10 mouse cellular contexts compared by ENCODE assay signal in genomic region chr7:19357381-19358375, GRCm38 (mm10). TPM values are rescaled to one million over a fixed set of nuclear protein-coding genes. Genes with fewer than 3 reads are reported as not detected.
DNase-seq lines count a peak whose midpoint lies in the region; ATAC-seq and TF ChIP-seq lines count a peak whose summit lies in the region.
"Had no signal": no experiment of that assay in that cellular context is flagged by ENCODE, and none has a peak within 500 bp of the region (broad histone marks: within the 10 kb centered on the region; RNA-seq: fewer than 3 reads in every experiment).

No protein-coding gene starts in this region.

- H3K4me3 ChIP-seq in heart, embryonic 15.5 days, result peak overlapping the region; percentile 86
- H3K4me3 ChIP-seq in embryonic facial prominence, embryonic 11.5 days (ENCODE audit: low read depth, low read length), result peak overlapping the region; percentile 68
- H3K4me3 ChIP-seq in intestine, embryonic 16.5 days (ENCODE audit: low read length), result peak overlapping the region; percentile 68; the same call in 1 of the 2 replicates
- H3K4me3 ChIP-seq in midbrain, postnatal 0 days (ENCODE audit: low read depth, low read length), result 0 out of 2 replicates have a peak overlapping the region, but pooled peaks have one; percentile 63

- H3K4me1 ChIP-seq in heart, embryonic 15.5 days (replicated peaks), result peaks cover 30% of the 10 kb centered on the region
- peaks cover 2% of the 10 kb centered on the region for H3K4me1 ChIP-seq in embryonic facial prominence, embryonic 11.5 days (ENCODE audit: control insufficient read depth, insufficient read depth, low read length)
- peaks cover 27% of the 10 kb centered on the region for H3K4me1 ChIP-seq in intestine, embryonic 16.5 days (ENCODE audit: control insufficient read depth, insufficient read depth, low read length)
- H3K4me1 ChIP-seq in midbrain, postnatal 0 days (ENCODE audit: insufficient read depth, low read length), result no peaks in the 10 kb centered on the region

- peak overlapping the region; percentile 99; the same call in 1 of the 2 replicates for H3K4me2 ChIP-seq in heart, embryonic 15.5 days
- peak overlapping the region; percentile 95 for H3K4me2 ChIP-seq in embryonic facial prominence, embryonic 11.5 days (ENCODE audit: low read depth, low read length)
- H3K4me2 ChIP-seq in intestine, embryonic 16.5 days (ENCODE audit: low read depth, low read length), result peak overlapping the region; percentile 98
- H3K4me2 ChIP-seq in midbrain, postnatal 0 days (ENCODE audit: low read depth, low read length, poor library complexity, severe bottlenecking), result peak overlapping the region; percentile 96; the same call in 1 of the 2 replicates

- 91% methylated on average over 25 of the region's 25 CpGs for WGBS in heart, embryonic 15.5 days
- WGBS in embryonic facial prominence, embryonic 11.5 days, result 94% methylated on average over 25 of the region's 25 CpGs
- WGBS in intestine, embryonic 16.5 days, result 90% methylated on average over 25 of the region's 25 CpGs
- WGBS in midbrain, postnatal 0 days, result 92% methylated on average over 25 of the region's 25 CpGs

- intact Hi-C loops in heart, postnatal 10 days (cut with DNase I), result no loop called here

- H3K27ac ChIP-seq in heart, embryonic 15.5 days, result no peak overlapping the region
- no peak overlapping the region for H3K27ac ChIP-seq in embryonic facial prominence, embryonic 11.5 days (replicated peaks; ENCODE audit: low read depth, low read length)
- no peak overlapping the region for H3K27ac ChIP-seq in intestine, embryonic 16.5 days (ENCODE audit: low read length)
- no peak overlapping the region for H3K27ac ChIP-seq in midbrain, postnatal 0 days (ENCODE audit: low read depth, low read length)

- DNase-seq in heart, postnatal 10 days, result no peak
- no peak for DNase-seq in embryonic facial prominence, embryonic 11.5 days (ENCODE audit: low spot score)
- DNase-seq in midbrain, postnatal 0 days (ENCODE audit: low spot score), result no peak
- DNase-seq in ovary, postnatal 14 days (ENCODE audit: low spot score), result no peak
- DNase-seq: heart, adult 18-20 months; lung, postnatal 36 days had no signal

- no peaks in the 10 kb centered on the region for H3K9me3 ChIP-seq in heart, embryonic 15.5 days (replicated peaks)
- H3K9me3 ChIP-seq in embryonic facial prominence, embryonic 11.5 days (replicated peaks; ENCODE audit: control insufficient read depth, low read length), result no peaks in the 10 kb centered on the region
- H3K9me3 ChIP-seq in intestine, embryonic 16.5 days (ENCODE audit: control insufficient read depth, low read length), result no peaks in the 10 kb centered on the region
- no peaks in the 10 kb centered on the region for H3K9me3 ChIP-seq in midbrain, postnatal 0 days (ENCODE audit: low read length)

- TF ChIP-seq CTCF in midbrain, postnatal 0 days (IDR thresholded peaks at IDR 0.05), result no peak

- ATAC-seq in heart, embryonic 15.5 days (replicated peaks; ENCODE audit: insufficient number of reproducible peaks, insufficient read depth, low FRiP score, low read depth), result no peak
- no peak for ATAC-seq in embryonic facial prominence, embryonic 11.5 days (replicated peaks; ENCODE audit: insufficient number of reproducible peaks, low FRiP score, low TSS enrichment, low read depth)
- no peak for ATAC-seq in intestine, embryonic 16.5 days
- no peak for ATAC-seq in midbrain, postnatal 0 days (ENCODE audit: low FRiP score)
- no peak for ATAC-seq in frontal cortex, adult (ENCODE audit: low TSS enrichment)
- no peak for ATAC-seq in inflammation-experienced regulatory T-cells, adult 6 months

- H3K27me3 ChIP-seq in heart, embryonic 15.5 days, result no peaks in the 10 kb centered on the region
- H3K27me3 ChIP-seq in embryonic facial prominence, embryonic 11.5 days (ENCODE audit: control insufficient read depth, insufficient read depth, low read length), result no peaks in the 10 kb centered on the region
- H3K27me3 ChIP-seq in intestine, embryonic 16.5 days (replicated peaks; ENCODE audit: control insufficient read depth, insufficient read depth, low read length), result no peaks in the 10 kb centered on the region
- H3K27me3 ChIP-seq in midbrain, postnatal 0 days (ENCODE audit: insufficient read depth, low read length), result no peaks in the 10 kb centered on the region

- H3K9ac ChIP-seq in heart, embryonic 15.5 days, result peak overlapping the region; percentile 63; the same call in 1 of the 2 replicates
- peak overlapping the region; percentile 9; the same call in 1 of the 2 replicates for H3K9ac ChIP-seq in embryonic facial prominence, embryonic 11.5 days (replicated peaks; ENCODE audit: low read length)
- H3K9ac ChIP-seq in intestine, embryonic 16.5 days (ENCODE audit: low read depth, low read length), result peak overlapping the region; percentile 73; the same call in 1 of the 2 replicates
- 0 out of 2 replicates have a peak overlapping the region, but pooled peaks have one; percentile 19 for H3K9ac ChIP-seq in midbrain, postnatal 0 days (replicated peaks; ENCODE audit: low read length, poor library complexity, severe bottlenecking)

- H3K36me3 ChIP-seq in heart, embryonic 15.5 days, result peaks cover 31% of the 10 kb centered on the region
- peaks cover under 1% of the 10 kb centered on the region for H3K36me3 ChIP-seq in embryonic facial prominence, embryonic 11.5 days (replicated peaks; ENCODE audit: control insufficient read depth, insufficient read depth, low read depth, low read length)
- H3K36me3 ChIP-seq in intestine, embryonic 16.5 days (ENCODE audit: control insufficient read depth, insufficient read depth, low read length), result peaks cover 9% of the 10 kb centered on the region; the same call in 1 of the 2 replicates
- H3K36me3 ChIP-seq in midbrain, postnatal 0 days (ENCODE audit: insufficient read depth, low read length), result peaks cover 20% of the 10 kb centered on the region

RNA-seq across cellular contexts. Expression of gene Cd3eap, which starts 1.6 kb away (rescaled TPM):
- 13.6 and 15.5 TPM in 2 replicates for polyA plus RNA-seq in heart, embryonic 15.5 days (2015; fragmentation: Nextera tagmentation; extraction: Ambion mirVana)
- 10 to 100 TPM in 1 of 2 experiments, 1 to 10 TPM in 1; 8.2 to 11.0 TPM for total RNA-seq in heart, postnatal 10 days (2021)
- polyA plus RNA-seq in embryonic facial prominence, embryonic 11.5 days (2014; fragmentation: Nextera tagmentation; extraction: Ambion mirVana), result 20.1 and 21.5 TPM in 2 replicates
- 19.1 and 24.3 TPM in 2 replicates for polyA plus RNA-seq in intestine, embryonic 16.5 days (2015; fragmentation: Nextera tagmentation; extraction: Ambion mirVana)
- total RNA-seq in midbrain, postnatal 0 days (2014; rRNA removed), result 8.7 and 14.0 TPM in 2 replicates
- polyA plus RNA-seq in midbrain, postnatal 0 days (2015; fragmentation: Nextera tagmentation; extraction: Ambion mirVana), result 21.5 and 21.6 TPM in 2 replicates
- polyA plus RNA-seq in inflammation-experienced regulatory T-cells, adult 6 months (2017; shearing (Covaris generic)), result 10 to 100 TPM in 2 of 3 experiments, 1 to 10 TPM in 1; 8.9 to 22.4 (median 17.6) TPM

RNA-seq across cellular contexts. Expression of gene Ppp1r13l, which starts 1.9 kb away (rescaled TPM):
- polyA plus RNA-seq in heart, embryonic 15.5 days (2015; fragmentation: Nextera tagmentation; extraction: Ambion mirVana), result 13.5 and 14.4 TPM in 2 replicates
- 10 to 100 TPM; 23.1 to 40.1 TPM for total RNA-seq in heart, postnatal 10 days (2021)
- 4.7 and 5.2 TPM in 2 replicates for polyA plus RNA-seq in embryonic facial prominence, embryonic 11.5 days (2014; fragmentation: Nextera tagmentation; extraction: Ambion mirVana)
- 3.1 and 4.2 TPM in 2 replicates for polyA plus RNA-seq in intestine, embryonic 16.5 days (2015; fragmentation: Nextera tagmentation; extraction: Ambion mirVana)
- 0.52 and 1.0 TPM in 2 replicates for total RNA-seq in midbrain, postnatal 0 days (2014; rRNA removed)
- 1.5 and 2.0 TPM in 2 replicates for polyA plus RNA-seq in midbrain, postnatal 0 days (2015; fragmentation: Nextera tagmentation; extraction: Ambion mirVana)
- not detected for polyA plus RNA-seq in inflammation-experienced regulatory T-cells, adult 6 months (2017; shearing (Covaris generic))

RNA-seq across cellular contexts. Expression of gene Ercc1, which starts 13.1 kb away (rescaled TPM):
- 59.8 and 60.3 TPM in 2 replicates for polyA plus RNA-seq in heart, embryonic 15.5 days (2015; fragmentation: Nextera tagmentation; extraction: Ambion mirVana)
- total RNA-seq in heart, postnatal 10 days (2021), result 10 to 100 TPM; 40.1 to 43.2 TPM
- polyA plus RNA-seq in embryonic facial prominence, embryonic 11.5 days (2014; fragmentation: Nextera tagmentation; extraction: Ambion mirVana), result 87.1 and 94.5 TPM in 2 replicates
- 45.8 and 51.3 TPM in 2 replicates for polyA plus RNA-seq in intestine, embryonic 16.5 days (2015; fragmentation: Nextera tagmentation; extraction: Ambion mirVana)
- total RNA-seq in midbrain, postnatal 0 days (2014; rRNA removed), result 50.3 and 71.4 TPM in 2 replicates
- polyA plus RNA-seq in midbrain, postnatal 0 days (2015; fragmentation: Nextera tagmentation; extraction: Ambion mirVana), result 67.7 and 71.0 TPM in 2 replicates
- polyA plus RNA-seq in inflammation-experienced regulatory T-cells, adult 6 months (2017; shearing (Covaris generic)), result 10 to 100 TPM; 51.1 to 68.7 (median 55.2) TPM

RNA-seq across cellular contexts. Expression of gene Ercc2, which starts 24.1 kb away (rescaled TPM):
- 8.9 and 11.3 TPM in 2 replicates for polyA plus RNA-seq in heart, embryonic 15.5 days (2015; fragmentation: Nextera tagmentation; extraction: Ambion mirVana)
- total RNA-seq in heart, postnatal 10 days (2021), result 10 to 100 TPM; 10.3 to 12.3 TPM
- polyA plus RNA-seq in embryonic facial prominence, embryonic 11.5 days (2014; fragmentation: Nextera tagmentation; extraction: Ambion mirVana), result 7.1 and 8.2 TPM in 2 replicates
- polyA plus RNA-seq in intestine, embryonic 16.5 days (2015; fragmentation: Nextera tagmentation; extraction: Ambion mirVana), result 15.5 and 17.6 TPM in 2 replicates
- 63.0 and 68.3 TPM in 2 replicates for total RNA-seq in midbrain, postnatal 0 days (2014; rRNA removed)
- polyA plus RNA-seq in midbrain, postnatal 0 days (2015; fragmentation: Nextera tagmentation; extraction: Ambion mirVana), result 22.9 and 26.6 TPM in 2 replicates
- polyA plus RNA-seq in inflammation-experienced regulatory T-cells, adult 6 months (2017; shearing (Covaris generic)), result 10 to 100 TPM in 2 of 3 experiments, 1 to 10 TPM in 1; 7.8 to 10.9 (median 10.8) TPM

RNA-seq across cellular contexts. Expression of gene Klc3, which starts 46.2 kb away (rescaled TPM):
- polyA plus RNA-seq in heart, embryonic 15.5 days (2015; fragmentation: Nextera tagmentation; extraction: Ambion mirVana), result 3.0 and 4.3 TPM in 2 replicates
- under 1 TPM; 0.26 to 0.55 TPM for total RNA-seq in heart, postnatal 10 days (2021)
- polyA plus RNA-seq in embryonic facial prominence, embryonic 11.5 days (2014; fragmentation: Nextera tagmentation; extraction: Ambion mirVana), result 3.9 and 5.6 TPM in 2 replicates
- polyA plus RNA-seq in intestine, embryonic 16.5 days (2015; fragmentation: Nextera tagmentation; extraction: Ambion mirVana), result 2.7 and 2.9 TPM in 2 replicates
- 1.2 and 1.9 TPM in 2 replicates for total RNA-seq in midbrain, postnatal 0 days (2014; rRNA removed)
- polyA plus RNA-seq in midbrain, postnatal 0 days (2015; fragmentation: Nextera tagmentation; extraction: Ambion mirVana), result 1.2 and 1.4 TPM in 2 replicates
- 1 to 10 TPM; 1.5 to 4.8 (median 2.7) TPM for polyA plus RNA-seq in inflammation-experienced regulatory T-cells, adult 6 months (2017; shearing (Covaris generic))

Comparison
In these comparisons a context has a peak if more than half of its experiments do, and no peak if none do; other contexts are left out.
1. H3K9ac ChIP-seq: peak in every context shown above with its lines; median percentile 73 in intestine, embryonic 16.5 days; 63 in heart, embryonic 15.5 days; 19 in midbrain, postnatal 0 days; 9 in embryonic facial prominence, embryonic 11.5 days.